Mouse (Mus musculus): ENCODE results near the gene Gpr37.

Gene Gpr37

GRCm38 (mm10) chr6:25690629-25691028 lies at the start of gene Gpr37:
Gpr37 (minus strand) TSS chr6:25690729.
- DNase-seq (ENCODE audit: low read depth, low spot score) = no peak

- DNase-seq (ENCODE audit: low read depth, low spot score) = no peak
These were observed 46.0 kb upstream of the Gpr37 start for GRCm38 (mm10) chr6:25736533-25736932.

- DNase-seq (ENCODE audit: low read depth, low spot score) = no peak
These were observed 36.0 kb upstream of the Gpr37 start for GRCm38 (mm10) chr6:25726560-25726959.

GRCm38 (mm10) chr6:25710601-25711000 lies 20.1 kb upstream of the Gpr37 start:
- DNase-seq (ENCODE audit: low read depth, low spot score) = no peak

- peak; percentile 16 for DNase-seq (ENCODE audit: low read depth, low spot score)
These were observed 18.8 kb upstream of the Gpr37 start for GRCm38 (mm10) chr6:25709250-25709895.

- DNase-seq (ENCODE audit: low read depth, low spot score) = no peak
These were observed 9.4 kb upstream of the Gpr37 start for GRCm38 (mm10) chr6:25699956-25700355.

- no peak for DNase-seq (ENCODE audit: low read depth, low spot score)
These were observed 284 bp downstream of the Gpr37 start for GRCm38 (mm10) chr6:25690284-25690605.

- DNase-seq (ENCODE audit: low read depth, low spot score) = no peak
These were observed 827 bp downstream of the Gpr37 start for GRCm38 (mm10) chr6:25689520-25690283.

GRCm38 (mm10) chr6:25688927-25689519 lies 1.5 kb downstream of the Gpr37 start:
- DNase-seq (ENCODE audit: low read depth, low spot score) = no peak

- no peak for DNase-seq (ENCODE audit: low read depth, low spot score)
These were observed 3.7 kb downstream of the Gpr37 start for GRCm38 (mm10) chr6:25686760-25687200.

GRCm38 (mm10) chr6:25684391-25684790 lies 6.1 kb downstream of the Gpr37 start:
- no peak for DNase-seq (ENCODE audit: low read depth, low spot score)

GRCm38 (mm10) chr6:25675111-25675510 lies 15.4 kb downstream of the Gpr37 start:
- DNase-seq (ENCODE audit: low read depth, low spot score) = no peak

GRCm38 (mm10) chr6:25673801-25674200 lies 16.7 kb downstream of the Gpr37 start:
- DNase-seq (ENCODE audit: low read depth, low spot score) = no peak

GRCm38 (mm10) chr6:25670150-25670549 lies 20.4 kb downstream of the Gpr37 start:
- DNase-seq (ENCODE audit: low read depth, low spot score) = no peak

GRCm38 (mm10) chr6:25663942-25664341 lies 26.6 kb downstream of the Gpr37 start:
- DNase-seq (ENCODE audit: low read depth, low spot score) = no peak

- no peak for DNase-seq (ENCODE audit: low read depth, low spot score)
These were observed 30.4 kb downstream of the Gpr37 start for GRCm38 (mm10) chr6:25659924-25660675.

Measured in A20 (cell line).